Mouse (Mus musculus): ENCODE results near the gene Zfp185. TPM values are rescaled to one million over a fixed set of nuclear protein-coding genes. Genes with fewer than 3 reads are reported as not detected.

Zfp185 gene
- 15.4 TPM for polyA plus RNA-seq (2014; fragmentation: Illumina TruSeq; extraction: RNeasy Lipid Tissue Mini Kit (QIAGEN cat#74804); ENCODE audit: low read depth, low replicate concordance)

GRCm38 (mm10) chrX:72986841-72987519 lies at the start of gene Zfp185:
TSS of gene Zfp185 (plus strand) at chrX:72987339.

GRCm38 (mm10) chrX:73037003-73037402 lies 49.9 kb downstream of the Zfp185 start, which contains the start of gene Pnma5:
TSS of gene Pnma5 (minus strand) at chrX:73037103.

GRCm38 (mm10) chrX:73064415-73064793 lies 77.3 kb downstream of the Zfp185 start, which contains the start of gene Pnma3:
TSS of gene Pnma3 (plus strand) at chrX:73064787.

Other genes starting within 250 kb of the Zfp185 start
- 0.10 TPM for gene Gabrq, start 162.2 kb upstream of the Zfp185 start, polyA plus RNA-seq (2014; fragmentation: Illumina TruSeq; extraction: RNeasy Lipid Tissue Mini Kit (QIAGEN cat#74804); ENCODE audit: low read depth, low replicate concordance)
- gene Cetn2, start 68.9 kb upstream of the Zfp185 start, polyA plus RNA-seq (2014; fragmentation: Illumina TruSeq; extraction: RNeasy Lipid Tissue Mini Kit (QIAGEN cat#74804); ENCODE audit: low read depth, low replicate concordance), result 33.6 TPM
- 16.9 TPM for gene Nsdhl, start 68.8 kb upstream of the Zfp185 start, polyA plus RNA-seq (2014; fragmentation: Illumina TruSeq; extraction: RNeasy Lipid Tissue Mini Kit (QIAGEN cat#74804); ENCODE audit: low read depth, low replicate concordance)
- 1.9 TPM for gene Pnma5, start 49.8 kb downstream of the Zfp185 start, polyA plus RNA-seq (2014; fragmentation: Illumina TruSeq; extraction: RNeasy Lipid Tissue Mini Kit (QIAGEN cat#74804); ENCODE audit: low read depth, low replicate concordance)
- gene Pnma3, start 77.4 kb downstream of the Zfp185 start, polyA plus RNA-seq (2014; fragmentation: Illumina TruSeq; extraction: RNeasy Lipid Tissue Mini Kit (QIAGEN cat#74804); ENCODE audit: low read depth, low replicate concordance), result 0.11 TPM
- gene Xlr4a, start 95.1 kb downstream of the Zfp185 start, polyA plus RNA-seq (2014; fragmentation: Illumina TruSeq; extraction: RNeasy Lipid Tissue Mini Kit (QIAGEN cat#74804); ENCODE audit: low read depth, low replicate concordance), result 14.1 TPM
- gene Xlr3a, start 109.8 kb downstream of the Zfp185 start, polyA plus RNA-seq (2014; fragmentation: Illumina TruSeq; extraction: RNeasy Lipid Tissue Mini Kit (QIAGEN cat#74804); ENCODE audit: low read depth, low replicate concordance), result 2.9 TPM
- not detected for gene Gm14685, start 129.7 kb downstream of the Zfp185 start, polyA plus RNA-seq (2014; fragmentation: Illumina TruSeq; extraction: RNeasy Lipid Tissue Mini Kit (QIAGEN cat#74804); ENCODE audit: low read depth, low replicate concordance)
- gene Xlr5b, start 161.5 kb downstream of the Zfp185 start, polyA plus RNA-seq (2014; fragmentation: Illumina TruSeq; extraction: RNeasy Lipid Tissue Mini Kit (QIAGEN cat#74804); ENCODE audit: low read depth, low replicate concordance), result 11.0 TPM
- 0.21 TPM for gene DXBay18, start 162.1 kb downstream of the Zfp185 start, polyA plus RNA-seq (2014; fragmentation: Illumina TruSeq; extraction: RNeasy Lipid Tissue Mini Kit (QIAGEN cat#74804); ENCODE audit: low read depth, low replicate concordance)
- 0.87 TPM for gene Spin2d, start 189.7 kb downstream of the Zfp185 start, polyA plus RNA-seq (2014; fragmentation: Illumina TruSeq; extraction: RNeasy Lipid Tissue Mini Kit (QIAGEN cat#74804); ENCODE audit: low read depth, low replicate concordance)
- gene Xlr3b, start 204.9 kb downstream of the Zfp185 start, polyA plus RNA-seq (2014; fragmentation: Illumina TruSeq; extraction: RNeasy Lipid Tissue Mini Kit (QIAGEN cat#74804); ENCODE audit: low read depth, low replicate concordance), result 3.6 TPM
- gene Xlr4b, start 227.0 kb downstream of the Zfp185 start, polyA plus RNA-seq (2014; fragmentation: Illumina TruSeq; extraction: RNeasy Lipid Tissue Mini Kit (QIAGEN cat#74804); ENCODE audit: low read depth, low replicate concordance), result 10.5 TPM
- 1.8 TPM for gene F8a, start 241.0 kb downstream of the Zfp185 start, polyA plus RNA-seq (2014; fragmentation: Illumina TruSeq; extraction: RNeasy Lipid Tissue Mini Kit (QIAGEN cat#74804); ENCODE audit: low read depth, low replicate concordance)

All from testis, adult 10 weeks (tissue).